Mouse (Mus musculus) neural tube, embryonic 13.5 days (tissue): ENCODE measurements at regions not wholly inside any gene's neighbourhood (a gene's known extent, or its start where the extent isn't known, plus 50 kb on each side); places are given as distances from the start of the nearest gene placed in this dataset.
A peak's percentile ranks its signal among the peaks of the same experiment; 100 is the strongest.

Experiments used
- ATAC-seq: fragments of 200-750 bp; cut with Nextera tagmentation; 2 replicates; pipeline ENCODE4 v1.8.0; 2017; ENCODE audit warnings: low read depth, mild to moderate bottlenecking, moderate TSS enrichment, moderate library complexity
- H3K27ac ChIP-seq: fragments of 300-500 bp; sonication (generic); replicated peaks from 2 replicates; pipeline ENCODE4 v1.5.1; 2015; ENCODE audit warnings: moderate library complexity, mild to moderate bottlenecking, inconsistent platforms
- H3K27me3 ChIP-seq: fragments of 300-500 bp; sonication (generic); 2 replicates; pipeline ENCODE4 v1.6.1; 2015; ENCODE audit warnings: mild to moderate bottlenecking, inconsistent platforms
- H3K36me3 ChIP-seq: fragments of 300-500 bp; sonication (generic); 2 replicates; pipeline ENCODE4 v1.6.1; 2015; ENCODE audit warnings: mild to moderate bottlenecking, inconsistent platforms
- H3K4me1 ChIP-seq: fragments of 300-500 bp; sonication (generic); replicated peaks from 2 replicates; pipeline ENCODE4 v1.6.1; 2015; ENCODE audit warnings: inconsistent platforms
- H3K4me2 ChIP-seq: fragments of 300-500 bp; sonication (generic); 2 replicates; pipeline ENCODE4 v1.6.1; 2015; ENCODE audit warnings: inconsistent platforms, mild to moderate bottlenecking, moderate library complexity
- H3K4me3 ChIP-seq: fragments of 300-500 bp; sonication (generic); 2 replicates; pipeline ENCODE4 v1.5.1; 2015; ENCODE audit warnings: mild to moderate bottlenecking, inconsistent platforms
- H3K9ac ChIP-seq: fragments of 300-500 bp; sonication (generic); 2 replicates; pipeline ENCODE4 v1.6.1; 2015; ENCODE audit warnings: moderate library complexity, mild to moderate bottlenecking, inconsistent platforms
- H3K9me3 ChIP-seq: fragments of 300-500 bp; sonication (generic); 2 replicates; pipeline ENCODE4 v1.6.1; 2016; ENCODE audit warnings: inconsistent platforms
- WGBS: fragments of 180-500 bp; shearing (Covaris S2); methylation state at CpG from one replicate; pipeline ENCODE4 v1.1.7; 2015; 5-methylcytosine and 5-hydroxymethylcytosine counted together

- no peak overlapping the region for H3K4me2 ChIP-seq
- WGBS = 68% methylated on average over 4 of the region's 4 CpGs
- no peaks in the 10 kb centered on the region for H3K36me3 ChIP-seq
- no peaks in the 10 kb centered on the region for H3K9me3 ChIP-seq
- H3K27me3 ChIP-seq = no peaks in the 10 kb centered on the region; the same call in 1 of the 2 replicates
- no peak overlapping the region for H3K27ac ChIP-seq
- H3K9ac ChIP-seq = no peak overlapping the region
- peaks cover 48% of the 10 kb centered on the region for H3K4me1 ChIP-seq
- no peak for ATAC-seq
- H3K4me3 ChIP-seq = no peak overlapping the region
Observed at GRCm38 (mm10) chr2:178673621-178674020, 243.3 kb downstream of the Cdh26 start.

GRCm38 (mm10) chr2:178674621-178675020, 244.3 kb downstream of the Cdh26 start:
- WGBS = 76% methylated on average over 4 of the region's 4 CpGs
- Histone ChIP-seq H3K9ac (no peak overlapping the region), H3K4me3 (no peak overlapping the region), H3K9me3 (no peaks in the 10 kb centered on the region), H3K4me1 (peaks cover 51% of the 10 kb centered on the region), H3K27me3 (no peaks in the 10 kb centered on the region; the same call in 1 of the 2 replicates), H3K27ac (no peak overlapping the region), H3K4me2 (no peak overlapping the region), H3K36me3 (no peaks in the 10 kb centered on the region)
- ATAC-seq = no peak

GRCm38 (mm10) chr2:178676970-178677369, 246.6 kb downstream of the Cdh26 start:
- Histone ChIP-seq H3K4me3 (no peak overlapping the region), H3K4me1 (peaks cover 40% of the 10 kb centered on the region), H3K36me3 (no peaks in the 10 kb centered on the region), H3K27me3 (no peaks in the 10 kb centered on the region; the same call in 1 of the 2 replicates), H3K4me2 (no peak overlapping the region), H3K27ac (no peak overlapping the region), H3K9me3 (no peaks in the 10 kb centered on the region), H3K9ac (no peak overlapping the region)
- WGBS = 85% methylated on average over 10 of the region's 10 CpGs
- ATAC-seq = no peak

GRCm38 (mm10) chr2:178680368-178680767, 250.0 kb downstream of the Cdh26 start:
- ATAC-seq = no peak
- H3K4me3 ChIP-seq = no peak overlapping the region
- H3K4me2 ChIP-seq = no peak overlapping the region
- H3K36me3 ChIP-seq = no peaks in the 10 kb centered on the region
- 69% methylated on average over 3 of the region's 3 CpGs for WGBS
- H3K27me3 ChIP-seq = no peaks in the 10 kb centered on the region; the same call in 1 of the 2 replicates
- peaks cover 54% of the 10 kb centered on the region for H3K4me1 ChIP-seq
- no peaks in the 10 kb centered on the region for H3K9me3 ChIP-seq
- no peak overlapping the region for H3K27ac ChIP-seq
- H3K9ac ChIP-seq = no peak overlapping the region

GRCm38 (mm10) chr2:178684026-178684958, 254.0 kb downstream of the Cdh26 start:
- no peak overlapping the region for H3K4me3 ChIP-seq
- H3K9me3 ChIP-seq = no peaks in the 10 kb centered on the region
- no peak for ATAC-seq
- no peak overlapping the region for H3K4me2 ChIP-seq
- H3K27me3 ChIP-seq = no peaks in the 10 kb centered on the region
- 0 out of 2 replicates have a peak overlapping the region, but pooled peaks have one; percentile 28 for H3K27ac ChIP-seq
- H3K9ac ChIP-seq = no peak overlapping the region
- H3K36me3 ChIP-seq = no peaks in the 10 kb centered on the region
- 52% methylated on average over 9 of the region's 9 CpGs for WGBS
- peaks cover 48% of the 10 kb centered on the region for H3K4me1 ChIP-seq

- H3K4me2 ChIP-seq = no peak overlapping the region
- no peaks in the 10 kb centered on the region for H3K27me3 ChIP-seq
- WGBS = 85% methylated on average over 5 of the region's 5 CpGs
- no peak overlapping the region for H3K9ac ChIP-seq
- no peak overlapping the region for H3K27ac ChIP-seq
- no peak overlapping the region for H3K4me3 ChIP-seq
- no peaks in the 10 kb centered on the region for H3K36me3 ChIP-seq
- no peak for ATAC-seq
- peaks cover 45% of the 10 kb centered on the region for H3K4me1 ChIP-seq
- H3K9me3 ChIP-seq = no peaks in the 10 kb centered on the region
Observed at GRCm38 (mm10) chr2:178685211-178685610, 254.9 kb downstream of the Cdh26 start.

- 39% methylated on average over 7 of the region's 7 CpGs for WGBS
- H3K27ac ChIP-seq = 0 out of 2 replicates have a peak overlapping the region, but pooled peaks have one; percentile 24
- peaks cover 44% of the 10 kb centered on the region for H3K4me1 ChIP-seq
- H3K36me3 ChIP-seq = no peaks in the 10 kb centered on the region
- no peak overlapping the region for H3K4me3 ChIP-seq
- no peaks in the 10 kb centered on the region for H3K27me3 ChIP-seq
- ATAC-seq = 0 out of 2 replicates have a peak, but pooled peaks have one; percentile 26
- H3K9ac ChIP-seq = no peak overlapping the region
- H3K4me2 ChIP-seq = no peak overlapping the region
- H3K9me3 ChIP-seq = no peaks in the 10 kb centered on the region
Observed at GRCm38 (mm10) chr2:178686167-178686601, 255.9 kb downstream of the Cdh26 start.

- H3K27me3 ChIP-seq = no peaks in the 10 kb centered on the region
- no peak for ATAC-seq
- no peak overlapping the region for H3K27ac ChIP-seq
- H3K36me3 ChIP-seq = no peaks in the 10 kb centered on the region
- H3K9ac ChIP-seq = no peak overlapping the region
- peaks cover 28% of the 10 kb centered on the region for H3K4me1 ChIP-seq
- H3K9me3 ChIP-seq = no peaks in the 10 kb centered on the region
- H3K4me2 ChIP-seq = no peak overlapping the region
- no peak overlapping the region for H3K4me3 ChIP-seq
- WGBS = 75% methylated on average over 6 of the region's 6 CpGs
Observed at GRCm38 (mm10) chr2:178688586-178688985, 258.3 kb downstream of the Cdh26 start.

- Histone ChIP-seq H3K4me1 (peaks cover 7% of the 10 kb centered on the region; the same call in 1 of the 2 replicates), H3K36me3 (no peaks in the 10 kb centered on the region), H3K9me3 (no peaks in the 10 kb centered on the region), H3K4me2 (no peak overlapping the region), H3K27me3 (no peaks in the 10 kb centered on the region), H3K27ac (no peak overlapping the region), H3K9ac (no peak overlapping the region), H3K4me3 (no peak overlapping the region)
- no peak for ATAC-seq
- 74% methylated on average over 13 of the region's 13 CpGs for WGBS
Observed at GRCm38 (mm10) chr2:178691190-178691864, 261.0 kb downstream of the Cdh26 start.

- H3K4me2 ChIP-seq = no peak overlapping the region
- H3K27ac ChIP-seq = no peak overlapping the region
- H3K27me3 ChIP-seq = no peaks in the 10 kb centered on the region
- peaks cover 5% of the 10 kb centered on the region; the same call in 1 of the 2 replicates for H3K4me1 ChIP-seq
- ATAC-seq = no peak
- H3K4me3 ChIP-seq = no peak overlapping the region
- no peaks in the 10 kb centered on the region for H3K36me3 ChIP-seq
- no peaks in the 10 kb centered on the region for H3K9me3 ChIP-seq
- WGBS = 85% methylated on average over 4 of the region's 4 CpGs
- H3K9ac ChIP-seq = no peak overlapping the region
Observed at GRCm38 (mm10) chr2:178691865-178692228, 261.5 kb downstream of the Cdh26 start.

- no peak overlapping the region for H3K9ac ChIP-seq
- H3K4me3 ChIP-seq = no peak overlapping the region
- H3K4me2 ChIP-seq = no peak overlapping the region
- no peaks in the 10 kb centered on the region for H3K36me3 ChIP-seq
- ATAC-seq = no peak
- 80% methylated on average over 3 of the region's 3 CpGs for WGBS
- H3K27me3 ChIP-seq = no peaks in the 10 kb centered on the region
- H3K4me1 ChIP-seq = 0 out of 2 replicates have a peak, but pooled peaks cover 5% of the 10 kb centered on the region
- no peak overlapping the region for H3K27ac ChIP-seq
- H3K9me3 ChIP-seq = no peaks in the 10 kb centered on the region
Observed at GRCm38 (mm10) chr2:178692231-178692630, 261.9 kb downstream of the Cdh26 start.

- Histone ChIP-seq H3K27me3 (no peaks in the 10 kb centered on the region), H3K36me3 (no peaks in the 10 kb centered on the region), H3K27ac (no peak overlapping the region), H3K4me2 (no peak overlapping the region), H3K9me3 (no peaks in the 10 kb centered on the region), H3K9ac (no peak overlapping the region), H3K4me1 (no peaks in the 10 kb centered on the region), H3K4me3 (no peak overlapping the region)
- 75% methylated on average over 13 of the region's 13 CpGs for WGBS
- ATAC-seq = no peak
Observed at GRCm38 (mm10) chr2:178698648-178699047, 268.3 kb downstream of the Cdh26 start.
